Mouse (Mus musculus): ENCODE data around the gene Anapc7.
"Not testable (repeated sequence)": the region's sequence is repeated elsewhere in the genome, so short reads cannot be mapped to it uniquely, and the experiment has no call there.

The Anapc7 gene

DNA sequence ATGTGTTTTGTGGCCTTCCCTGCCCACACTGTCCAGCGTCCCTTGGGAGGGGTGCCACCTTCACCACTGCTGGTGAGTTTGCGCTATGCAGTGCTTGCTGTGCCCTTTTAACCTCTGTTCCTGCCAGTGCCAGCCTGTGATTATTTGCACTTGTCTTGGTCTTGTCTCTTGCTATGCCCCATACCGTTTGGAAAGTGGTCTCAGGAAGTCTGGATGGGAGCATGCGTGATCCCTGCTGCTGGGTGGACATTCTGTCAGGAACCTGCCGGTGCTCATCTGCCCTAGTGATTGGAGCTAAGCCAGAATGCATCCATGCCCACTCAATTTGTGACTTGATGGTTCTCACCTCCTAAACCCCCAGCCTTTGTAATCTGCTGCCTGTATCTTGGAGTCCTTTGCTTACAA lies 29.4 kb downstream of the Anapc7 start:
- in situ Hi-C loops (cut with MboI, MseI), result loop anchor here (10.0 kb wide), 1 partner anchor 1036 kb away; no protein-coding TSS in a partner anchor

- in situ Hi-C loops (cut with MboI, MseI), result loop anchor here (10.0 kb wide), 1 partner anchor 1037 kb away; no protein-coding TSS in a partner anchor
Observed at GRCm38 (mm10) chr5:122451324-122451723, 29.8 kb downstream of the Anapc7 start.

- in situ Hi-C loops (cut with MboI, MseI), result loop anchor here (10.0 kb wide), 1 partner anchor 1037 kb away; no protein-coding TSS in a partner anchor
Observed at GRCm38 (mm10) chr5:122452194-122452593, 30.7 kb downstream of the Anapc7 start.

GRCm38 (mm10) chr5:122453188-122453587 lies 31.7 kb downstream of the Anapc7 start:
- in situ Hi-C loops (cut with MboI, MseI), result loop anchor here (10.0 kb wide), 1 partner anchor 1038 kb away; no protein-coding TSS in a partner anchor

- in situ Hi-C loops (cut with MboI, MseI), result loop anchor here (10.0 kb wide), 1 partner anchor 1040 kb away; no protein-coding TSS in a partner anchor
Observed at GRCm38 (mm10) chr5:122454442-122454841, 32.9 kb downstream of the Anapc7 start.

- in situ Hi-C loops (cut with MboI, MseI), result loop anchor here (10.0 kb wide), 1 partner anchor 1040 kb away; no protein-coding TSS in a partner anchor
Observed at GRCm38 (mm10) chr5:122454883-122455282, 33.4 kb downstream of the Anapc7 start.

- in situ Hi-C loops (cut with MboI, MseI), result loop anchor here (10.0 kb wide), 1 partner anchor 1041 kb away; no protein-coding TSS in a partner anchor
Observed at GRCm38 (mm10) chr5:122455584-122455983, 34.1 kb downstream of the Anapc7 start.

DNA sequence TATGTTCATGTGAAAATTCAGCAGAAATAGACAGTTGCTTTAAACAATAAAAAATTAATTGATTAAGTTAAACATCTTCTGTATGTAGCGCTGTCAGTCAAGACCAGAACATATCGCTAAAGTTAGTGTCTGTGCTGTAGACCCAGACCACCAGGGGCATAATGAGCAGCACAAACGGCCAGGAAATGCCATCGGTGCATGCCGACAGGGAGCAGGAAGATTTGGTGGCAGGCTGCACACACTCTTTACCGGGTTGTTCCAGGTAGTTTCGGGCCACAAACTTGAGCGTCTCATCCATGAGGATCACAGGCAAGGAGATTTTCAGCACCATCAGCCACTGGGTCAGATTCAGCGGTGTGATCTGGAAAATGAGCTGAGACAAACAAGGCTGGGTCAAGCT lies 35.6 kb downstream of the Anapc7 start:
- in situ Hi-C loops (cut with MboI, MseI), result loop anchor here (10.0 kb wide), 1 partner anchor 1042 kb away; no protein-coding TSS in a partner anchor

DNA sequence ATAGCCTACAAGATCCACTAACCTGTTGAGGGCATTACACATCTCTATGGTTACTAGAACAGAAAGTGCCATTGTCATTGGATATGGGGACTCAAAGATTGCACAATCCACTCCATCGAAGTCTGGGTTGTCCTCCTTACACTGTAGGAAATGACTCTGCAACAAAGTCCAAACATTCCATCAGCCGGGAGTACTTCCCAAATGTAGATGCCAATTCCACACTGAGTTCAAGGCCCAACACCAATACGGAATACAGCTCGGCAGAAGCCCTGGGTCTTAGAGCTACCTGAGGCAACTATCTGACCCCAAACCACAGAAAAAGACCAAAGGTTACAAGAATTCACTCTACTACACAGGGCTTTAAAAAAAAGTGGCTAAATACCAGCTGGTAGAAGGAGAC lies 36.6 kb downstream of the Anapc7 start:
- in situ Hi-C loops (cut with MboI, MseI), result loop anchor here (10.0 kb wide), 1 partner anchor 1043 kb away; no protein-coding TSS in a partner anchor

- in situ Hi-C loops (cut with MboI, MseI), result loop anchor here (10.0 kb wide), 1 partner anchor 1045 kb away; no protein-coding TSS in a partner anchor
Observed at GRCm38 (mm10) chr5:122459335-122459734, 37.8 kb downstream of the Anapc7 start.

GRCm38 (mm10) chr5:122460656-122461055 lies 39.2 kb downstream of the Anapc7 start:
- in situ Hi-C loops (cut with MboI, MseI), result loop anchor here (10.0 kb wide), 1 partner anchor 1026 kb away; no protein-coding TSS in a partner anchor

- in situ Hi-C loops (cut with MboI, MseI), result loop anchor here (10.0 kb wide), 1 partner anchor 1027 kb away; no protein-coding TSS in a partner anchor
Observed at GRCm38 (mm10) chr5:122461431-122461830, 39.9 kb downstream of the Anapc7 start.

DNA sequence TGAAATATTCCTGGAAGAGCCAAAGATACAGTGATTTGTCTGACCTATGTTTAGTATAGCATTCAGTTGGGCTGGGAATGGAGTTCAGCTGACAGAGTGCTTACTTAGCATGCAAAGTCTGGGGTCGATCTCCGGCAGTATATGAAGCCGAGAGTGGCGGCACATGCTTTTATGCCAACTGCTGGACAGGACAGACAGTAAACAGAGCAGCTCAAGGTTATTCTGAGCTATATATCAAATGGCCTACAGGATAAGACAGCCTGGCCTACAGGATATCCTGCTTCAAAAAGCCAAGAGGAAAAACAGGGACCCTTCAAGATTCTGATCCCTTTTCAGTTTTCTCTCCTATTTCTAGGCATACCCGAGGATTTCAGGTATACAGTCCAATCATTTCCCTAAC lies 50.2 kb downstream of the Anapc7 start:
- in situ Hi-C loops (cut with MboI, MseI), result no loop called here

GRCm38 (mm10) chr5:122474643-122475363 lies 53.3 kb downstream of the Anapc7 start:
- in situ Hi-C loops (cut with MboI, MseI), result no loop called here

DNA sequence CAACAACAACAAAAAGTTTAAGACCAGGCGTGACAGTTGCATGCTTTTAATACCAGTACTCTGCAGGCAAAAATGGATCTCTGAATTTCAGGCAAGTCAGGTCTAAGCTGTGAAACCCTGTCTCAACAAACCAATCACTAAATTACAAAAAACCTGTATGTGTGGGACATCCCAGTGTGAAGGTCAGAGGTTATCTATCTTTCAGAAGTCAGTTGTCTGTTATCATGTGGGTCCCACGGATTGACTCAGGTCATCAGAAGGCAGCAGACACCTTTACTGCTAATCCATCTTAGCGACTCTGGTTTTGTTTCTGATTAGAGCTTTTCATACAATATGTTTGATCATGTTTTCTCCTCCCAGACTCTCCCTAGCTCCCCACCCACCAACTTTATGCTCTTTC lies 54.6 kb downstream of the Anapc7 start:
- in situ Hi-C loops (cut with MboI, MseI), result no loop called here

GRCm38 (mm10) chr5:122477492-122477891 lies 56.0 kb downstream of the Anapc7 start:
- in situ Hi-C loops (cut with MboI, MseI), result no loop called here

DNA sequence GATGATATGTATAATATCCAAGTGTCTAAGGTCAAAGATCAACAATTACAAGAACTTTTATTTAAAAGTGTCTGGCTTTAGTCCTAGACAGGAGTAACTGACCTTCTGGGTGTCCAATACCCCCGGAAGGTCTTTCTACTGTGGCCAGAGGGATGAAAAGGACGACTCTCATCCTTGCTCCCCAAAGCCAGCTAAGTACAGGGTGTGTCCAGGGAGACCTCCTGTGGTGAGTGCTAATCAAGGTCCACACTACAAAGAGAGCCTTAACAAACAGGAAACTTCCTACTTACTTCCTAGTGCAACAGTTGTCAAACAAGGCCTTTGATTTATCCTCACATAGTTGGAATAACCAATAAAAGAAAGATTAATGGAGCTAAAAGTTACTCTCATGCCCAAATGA lies 57.6 kb downstream of the Anapc7 start:
- in situ Hi-C loops (cut with MboI, MseI), result no loop called here

- in situ Hi-C loops (cut with MboI, MseI), result no loop called here
Observed at GRCm38 (mm10) chr5:122481844-122482243, 60.4 kb downstream of the Anapc7 start.

- in situ Hi-C loops (cut with MboI, MseI), result no loop called here
Observed at GRCm38 (mm10) chr5:122482733-122483391, 61.4 kb downstream of the Anapc7 start.

GRCm38 (mm10) chr5:122486243-122486642 lies 64.8 kb downstream of the Anapc7 start:
- in situ Hi-C loops (cut with MboI, MseI), result not testable (repeated sequence)

DNA sequence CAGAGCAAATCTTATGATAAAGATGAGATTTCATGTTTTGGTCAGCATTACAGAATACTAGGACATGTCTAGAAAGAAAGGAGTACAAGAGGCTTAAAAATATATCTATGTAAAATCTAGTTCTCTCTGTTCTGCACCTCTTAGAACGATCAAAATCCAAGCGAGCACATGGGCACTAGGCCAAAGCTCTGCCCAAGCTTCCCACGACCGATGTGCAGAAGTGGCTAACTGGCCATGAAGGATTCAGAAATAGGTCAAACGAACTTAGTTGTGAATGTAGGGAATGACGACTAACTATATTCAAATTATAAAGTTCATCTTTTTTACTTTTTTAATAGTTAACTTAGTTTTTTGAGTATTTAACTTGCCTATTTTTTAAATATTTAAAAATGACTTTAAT lies 66.3 kb downstream of the Anapc7 start:
- in situ Hi-C loops (cut with MboI, MseI), result no loop called here

DNA sequence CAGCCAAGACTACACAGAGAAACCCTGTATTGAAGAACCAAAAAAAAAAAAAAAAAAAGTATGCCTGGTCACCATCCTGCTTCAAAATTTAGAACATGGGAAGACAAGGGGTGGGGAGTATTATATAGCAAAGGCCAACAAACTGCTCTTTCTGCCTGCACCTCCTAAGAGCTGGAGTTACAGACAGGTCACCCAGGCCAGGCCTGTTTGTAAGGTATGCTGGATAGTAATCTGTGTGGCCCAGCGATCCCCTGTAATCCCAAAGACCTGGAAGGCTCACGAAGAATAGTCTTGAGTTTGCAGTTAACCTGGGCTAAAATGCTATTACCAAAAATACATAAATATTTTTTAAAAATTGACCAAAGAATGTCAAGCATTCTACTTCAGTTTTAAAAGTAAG lies 68.7 kb downstream of the Anapc7 start:
- in situ Hi-C loops (cut with MboI, MseI), result no loop called here

Data from T-helper 2 cell (primary cell).